Mouse (Mus musculus): ENCODE measurements at regions not wholly inside any gene's neighbourhood (a gene's known extent, or its start where the extent isn't known, plus 50 kb on each side); places are given as distances from the start of the nearest gene placed in this dataset.

- H3K36me3 ChIP-seq (ENCODE audit: control insufficient read depth, insufficient read depth, low read length): no peaks in the 10 kb centered on the region
- WGBS: 87% methylated on average over 4 of the region's 4 CpGs
- H3K27me3 ChIP-seq (replicated peaks; ENCODE audit: control insufficient read depth, insufficient read depth, low read length): no peaks in the 10 kb centered on the region
- H3K4me3 ChIP-seq (ENCODE audit: low read depth, low read length): no peak overlapping the region
- no peak overlapping the region for H3K9ac ChIP-seq (ENCODE audit: low read length)
- H3K4me2 ChIP-seq (ENCODE audit: low read length): no peak overlapping the region
- H3K9me3 ChIP-seq (ENCODE audit: control insufficient read depth, low read length): no peaks in the 10 kb centered on the region
- H3K4me1 ChIP-seq (replicated peaks; ENCODE audit: control insufficient read depth, insufficient read depth, low read length): no peaks in the 10 kb centered on the region; the same call in 1 of the 2 replicates
- no peak for DNase-seq (ENCODE audit: low spot score)
- no peak overlapping the region for H3K27ac ChIP-seq (ENCODE audit: low read depth)
- no peak for ATAC-seq (replicated peaks; ENCODE audit: low FRiP score, low TSS enrichment, low read depth)
These were observed 93.0 kb upstream of the Irf2bp2 start for GRCm38 (mm10) chr8:126686827-126687226.

- no peaks in the 10 kb centered on the region; the same call in 1 of the 2 replicates for H3K4me1 ChIP-seq (replicated peaks; ENCODE audit: control insufficient read depth, insufficient read depth, low read length)
- ATAC-seq (replicated peaks; ENCODE audit: low FRiP score, low TSS enrichment, low read depth) (no peak), DNase-seq (ENCODE audit: low spot score) (no peak)
- 82% methylated on average over 6 of the region's 6 CpGs for WGBS
- no peaks in the 10 kb centered on the region for H3K27me3 ChIP-seq (replicated peaks; ENCODE audit: control insufficient read depth, insufficient read depth, low read length)
- no peaks in the 10 kb centered on the region for H3K9me3 ChIP-seq (ENCODE audit: control insufficient read depth, low read length)
- no peak overlapping the region for H3K4me2 ChIP-seq (ENCODE audit: low read length)
- no peaks in the 10 kb centered on the region for H3K36me3 ChIP-seq (ENCODE audit: control insufficient read depth, insufficient read depth, low read length)
- no peak overlapping the region for H3K4me3 ChIP-seq (ENCODE audit: low read depth, low read length)
- H3K27ac ChIP-seq (ENCODE audit: low read depth): no peak overlapping the region
- H3K9ac ChIP-seq (ENCODE audit: low read length): no peak overlapping the region
These were observed 91.6 kb upstream of the Irf2bp2 start for GRCm38 (mm10) chr8:126685365-126685764.

GRCm38 (mm10) chr8:126683950-126684349, 90.2 kb upstream of the Irf2bp2 start:
- H3K4me3 ChIP-seq (ENCODE audit: low read depth, low read length): no peak overlapping the region
- no peaks in the 10 kb centered on the region for H3K27me3 ChIP-seq (replicated peaks; ENCODE audit: control insufficient read depth, insufficient read depth, low read length)
- ATAC-seq (replicated peaks; ENCODE audit: low FRiP score, low TSS enrichment, low read depth) (no peak), DNase-seq (ENCODE audit: low spot score) (no peak)
- WGBS: 61% methylated on average over 4 of the region's 4 CpGs
- H3K4me2 ChIP-seq (ENCODE audit: low read length): no peak overlapping the region
- no peak overlapping the region for H3K9ac ChIP-seq (ENCODE audit: low read length)
- no peaks in the 10 kb centered on the region; the same call in 1 of the 2 replicates for H3K4me1 ChIP-seq (replicated peaks; ENCODE audit: control insufficient read depth, insufficient read depth, low read length)
- H3K36me3 ChIP-seq (ENCODE audit: control insufficient read depth, insufficient read depth, low read length): no peaks in the 10 kb centered on the region
- no peak overlapping the region for H3K27ac ChIP-seq (ENCODE audit: low read depth)
- no peaks in the 10 kb centered on the region for H3K9me3 ChIP-seq (ENCODE audit: control insufficient read depth, low read length)

GRCm38 (mm10) chr8:126683555-126683947, 89.8 kb upstream of the Irf2bp2 start:
- WGBS: 94% methylated on average over 2 of the region's 2 CpGs
- H3K4me3 ChIP-seq (ENCODE audit: low read depth, low read length): no peak overlapping the region
- H3K9me3 ChIP-seq (ENCODE audit: control insufficient read depth, low read length): no peaks in the 10 kb centered on the region
- no peaks in the 10 kb centered on the region for H3K36me3 ChIP-seq (ENCODE audit: control insufficient read depth, insufficient read depth, low read length)
- H3K4me2 ChIP-seq (ENCODE audit: low read length): no peak overlapping the region
- ATAC-seq (replicated peaks; ENCODE audit: low FRiP score, low TSS enrichment, low read depth) (no peak), DNase-seq (ENCODE audit: low spot score) (no peak)
- H3K4me1 ChIP-seq (replicated peaks; ENCODE audit: control insufficient read depth, insufficient read depth, low read length): no peaks in the 10 kb centered on the region; the same call in 1 of the 2 replicates
- H3K27ac ChIP-seq (ENCODE audit: low read depth): no peak overlapping the region
- H3K9ac ChIP-seq (ENCODE audit: low read length): no peak overlapping the region
- no peaks in the 10 kb centered on the region for H3K27me3 ChIP-seq (replicated peaks; ENCODE audit: control insufficient read depth, insufficient read depth, low read length)

GRCm38 (mm10) chr8:126682817-126683554, 89.2 kb upstream of the Irf2bp2 start:
- no peak overlapping the region for H3K4me2 ChIP-seq (ENCODE audit: low read length)
- no peaks in the 10 kb centered on the region; the same call in 1 of the 2 replicates for H3K4me1 ChIP-seq (replicated peaks; ENCODE audit: control insufficient read depth, insufficient read depth, low read length)
- H3K9me3 ChIP-seq (ENCODE audit: control insufficient read depth, low read length): no peaks in the 10 kb centered on the region
- H3K4me3 ChIP-seq (ENCODE audit: low read depth, low read length): no peak overlapping the region
- ATAC-seq (replicated peaks; ENCODE audit: low FRiP score, low TSS enrichment, low read depth) (no peak), DNase-seq (ENCODE audit: low spot score) (no peak)
- 80% methylated on average over 9 of the region's 9 CpGs for WGBS
- H3K9ac ChIP-seq (ENCODE audit: low read length): no peak overlapping the region
- H3K36me3 ChIP-seq (ENCODE audit: control insufficient read depth, insufficient read depth, low read length): no peaks in the 10 kb centered on the region
- no peaks in the 10 kb centered on the region for H3K27me3 ChIP-seq (replicated peaks; ENCODE audit: control insufficient read depth, insufficient read depth, low read length)
- H3K27ac ChIP-seq (ENCODE audit: low read depth): no peak overlapping the region

- H3K4me1 ChIP-seq (replicated peaks; ENCODE audit: control insufficient read depth, insufficient read depth, low read length): no peaks in the 10 kb centered on the region
- 77% methylated on average over 6 of the region's 6 CpGs for WGBS
- H3K9ac ChIP-seq (ENCODE audit: low read length): no peak overlapping the region
- no peaks in the 10 kb centered on the region for H3K27me3 ChIP-seq (replicated peaks; ENCODE audit: control insufficient read depth, insufficient read depth, low read length)
- ATAC-seq (replicated peaks; ENCODE audit: low FRiP score, low TSS enrichment, low read depth): no peak
- no peak overlapping the region for H3K4me3 ChIP-seq (ENCODE audit: low read depth, low read length)
- no peak for DNase-seq (ENCODE audit: low spot score)
- H3K9me3 ChIP-seq (ENCODE audit: control insufficient read depth, low read length): no peaks in the 10 kb centered on the region
- no peak overlapping the region for H3K27ac ChIP-seq (ENCODE audit: low read depth)
- no peak overlapping the region for H3K4me2 ChIP-seq (ENCODE audit: low read length)
- no peaks in the 10 kb centered on the region for H3K36me3 ChIP-seq (ENCODE audit: control insufficient read depth, insufficient read depth, low read length)
These were observed 88.3 kb upstream of the Irf2bp2 start for GRCm38 (mm10) chr8:126681948-126682651.

- ATAC-seq (replicated peaks; ENCODE audit: low FRiP score, low TSS enrichment, low read depth) (no peak), DNase-seq (ENCODE audit: low spot score) (no peak)
- no peak overlapping the region for H3K4me3 ChIP-seq (ENCODE audit: low read depth, low read length)
- H3K9ac ChIP-seq (ENCODE audit: low read length): no peak overlapping the region
- H3K4me1 ChIP-seq (replicated peaks; ENCODE audit: control insufficient read depth, insufficient read depth, low read length): no peaks in the 10 kb centered on the region
- H3K4me2 ChIP-seq (ENCODE audit: low read length): no peak overlapping the region
- no peaks in the 10 kb centered on the region for H3K36me3 ChIP-seq (ENCODE audit: control insufficient read depth, insufficient read depth, low read length)
- H3K27me3 ChIP-seq (replicated peaks; ENCODE audit: control insufficient read depth, insufficient read depth, low read length): no peaks in the 10 kb centered on the region
- WGBS: 79% methylated on average over 13 of the region's 13 CpGs
- H3K27ac ChIP-seq (ENCODE audit: low read depth): no peak overlapping the region
- no peaks in the 10 kb centered on the region for H3K9me3 ChIP-seq (ENCODE audit: control insufficient read depth, low read length)
These were observed 84.4 kb upstream of the Irf2bp2 start for GRCm38 (mm10) chr8:126678004-126678751.

GRCm38 (mm10) chr8:126675153-126675552, 81.4 kb upstream of the Irf2bp2 start:
- Histone ChIP-seq H3K9me3 (ENCODE audit: control insufficient read depth, low read length) (no peaks in the 10 kb centered on the region), H3K27me3 (replicated peaks; ENCODE audit: control insufficient read depth, insufficient read depth, low read length) (no peaks in the 10 kb centered on the region), H3K9ac (ENCODE audit: low read length) (no peak overlapping the region), H3K4me1 (replicated peaks; ENCODE audit: control insufficient read depth, insufficient read depth, low read length) (no peaks in the 10 kb centered on the region), H3K4me3 (ENCODE audit: low read depth, low read length) (no peak overlapping the region), H3K4me2 (ENCODE audit: low read length) (no peak overlapping the region), H3K27ac (ENCODE audit: low read depth) (no peak overlapping the region), H3K36me3 (ENCODE audit: control insufficient read depth, insufficient read depth, low read length) (no peaks in the 10 kb centered on the region)
- 82% methylated on average over 2 of the region's 2 CpGs for WGBS
- DNase-seq (ENCODE audit: low spot score) (no peak), ATAC-seq (replicated peaks; ENCODE audit: low FRiP score, low TSS enrichment, low read depth) (no peak)

All from intestine, embryonic 14.5 days (tissue).